Mouse (Mus musculus) hindbrain, embryonic 15.5 days (tissue): ENCODE results near the gene Cerkl. TPM values are rescaled to one million over a fixed set of nuclear protein-coding genes. Genes with fewer than 3 reads are reported as not detected.

Experiments
- ATAC-seq: fragments of 200-750 bp; cut with Nextera tagmentation; 2 replicates; pipeline ENCODE4 v1.8.0; 2017; ENCODE audit warnings: low read depth, moderate number of reproducible peaks, moderate TSS enrichment; ENCODE audit not compliant: low FRiP score
- H3K27ac ChIP-seq: fragments of 300-500 bp; sonication (generic); replicated peaks from 2 replicates; pipeline ENCODE4 v1.5.1; 2015; ENCODE audit warnings: mild to moderate bottlenecking, inconsistent platforms
- H3K27me3 ChIP-seq: fragments of 300-500 bp; sonication (generic); 2 replicates; pipeline ENCODE4 v1.6.1; 2015; ENCODE audit warnings: control low read depth, inconsistent platforms
- H3K36me3 ChIP-seq: fragments of 300-500 bp; sonication (generic); 2 replicates; pipeline ENCODE4 v1.6.1; 2015; ENCODE audit warnings: control low read depth, inconsistent platforms
- H3K4me1 ChIP-seq: fragments of 300-500 bp; sonication (generic); replicated peaks from 2 replicates; pipeline ENCODE4 v1.6.1; 2015; ENCODE audit warnings: control low read depth, inconsistent platforms
- H3K4me2 ChIP-seq: fragments of 300-500 bp; sonication (generic); 2 replicates; pipeline ENCODE4 v1.6.1; 2015; ENCODE audit warnings: moderate library complexity, mild to moderate bottlenecking, inconsistent platforms
- H3K4me3 ChIP-seq: fragments of 300-500 bp; sonication (generic); 2 replicates; pipeline ENCODE4 v1.5.1; 2015; ENCODE audit warnings: mild to moderate bottlenecking, inconsistent platforms
- H3K9ac ChIP-seq: fragments of 300-500 bp; sonication (generic); 2 replicates; pipeline ENCODE4 v1.6.1; 2015; ENCODE audit warnings: inconsistent platforms
- H3K9me3 ChIP-seq: fragments of 300-500 bp; sonication (generic); 2 replicates; pipeline ENCODE4 v1.6.1; 2016; ENCODE audit warnings: control low read depth, inconsistent platforms
- WGBS: fragments of 180-500 bp; shearing (Covaris S2); methylation state at CpG from one replicate; pipeline ENCODE4 v1.1.7; 2015; 5-methylcytosine and 5-hydroxymethylcytosine counted together
- polyA plus RNA-seq: library from polyadenylated mRNA; unstranded; fragments of >200 nt; fragmentation: Nextera tagmentation; extraction: Ambion mirVana; gene quantifications from 2 replicates; pipeline ENCODE4 v1.2.1, GENCODE M21; 2015

Gene Cerkl
- polyA plus RNA-seq, 1 experiment from 2014 or later, result 2.5 TPM

GRCm38 (mm10) chr2:79334661-79335060, 121.9 kb downstream of the Cerkl start:
- no peaks in the 10 kb centered on the region for H3K36me3 ChIP-seq
- no peaks in the 10 kb centered on the region for H3K9me3 ChIP-seq
- no peaks in the 10 kb centered on the region for H3K4me1 ChIP-seq
- no peak overlapping the region for H3K4me2 ChIP-seq
- no peak for ATAC-seq
- no peak overlapping the region for H3K27ac ChIP-seq
- H3K27me3 ChIP-seq, result no peaks in the 10 kb centered on the region
- H3K4me3 ChIP-seq, result no peak overlapping the region
- H3K9ac ChIP-seq, result no peak overlapping the region

- Histone ChIP-seq H3K9ac (no peak overlapping the region), H3K27me3 (no peaks in the 10 kb centered on the region), H3K4me2 (no peak overlapping the region), H3K36me3 (no peaks in the 10 kb centered on the region), H3K27ac (no peak overlapping the region), H3K4me3 (no peak overlapping the region), H3K4me1 (no peaks in the 10 kb centered on the region), H3K9me3 (no peaks in the 10 kb centered on the region)
- 69% methylated on average over 2 of the region's 2 CpGs for WGBS
- no peak for ATAC-seq
Measured at GRCm38 (mm10) chr2:79328079-79328478, 128.5 kb downstream of the Cerkl start.

- Histone ChIP-seq H3K27ac (no peak overlapping the region), H3K4me1 (no peaks in the 10 kb centered on the region), H3K9ac (no peak overlapping the region), H3K9me3 (no peaks in the 10 kb centered on the region), H3K27me3 (no peaks in the 10 kb centered on the region), H3K4me2 (no peak overlapping the region), H3K36me3 (0 out of 2 replicates have a peak, but pooled peaks cover 3% of the 10 kb centered on the region), H3K4me3 (no peak overlapping the region)
- no peak for ATAC-seq
- WGBS, result 84% methylated on average over 9 of the region's 9 CpGs
Measured at GRCm38 (mm10) chr2:79316182-79316880, 140.3 kb downstream of the Cerkl start.

- H3K4me2 ChIP-seq, result no peak overlapping the region
- no peaks in the 10 kb centered on the region for H3K36me3 ChIP-seq
- H3K4me1 ChIP-seq, result no peaks in the 10 kb centered on the region
- WGBS, result 76% methylated on average over 4 of the region's 4 CpGs
- H3K27me3 ChIP-seq, result no peaks in the 10 kb centered on the region
- no peak for ATAC-seq
- no peak overlapping the region for H3K27ac ChIP-seq
- H3K9ac ChIP-seq, result no peak overlapping the region
- H3K4me3 ChIP-seq, result no peak overlapping the region
- H3K9me3 ChIP-seq, result no peaks in the 10 kb centered on the region
Measured at GRCm38 (mm10) chr2:79315108-79315507, 141.5 kb downstream of the Cerkl start.

- Histone ChIP-seq H3K4me2 (no peak overlapping the region), H3K9me3 (no peaks in the 10 kb centered on the region), H3K27me3 (no peaks in the 10 kb centered on the region), H3K36me3 (no peaks in the 10 kb centered on the region), H3K9ac (no peak overlapping the region), H3K4me3 (no peak overlapping the region), H3K27ac (no peak overlapping the region), H3K4me1 (no peaks in the 10 kb centered on the region; the same call in 1 of the 2 replicates)
- ATAC-seq, result no peak
- WGBS, result 65% methylated on average over 4 of the region's 4 CpGs
Measured at GRCm38 (mm10) chr2:79312499-79312898, 144.1 kb downstream of the Cerkl start.

- 73% methylated on average over 13 of the region's 13 CpGs for WGBS
- Histone ChIP-seq H3K4me3 (no peak overlapping the region), H3K9me3 (no peaks in the 10 kb centered on the region), H3K36me3 (no peaks in the 10 kb centered on the region), H3K4me1 (no peaks in the 10 kb centered on the region; the same call in 1 of the 2 replicates), H3K27me3 (no peaks in the 10 kb centered on the region), H3K9ac (no peak overlapping the region), H3K4me2 (peak overlapping the region; percentile 11), H3K27ac (0 out of 2 replicates have a peak overlapping the region, but pooled peaks have one; percentile 8)
- no peak for ATAC-seq
Measured at GRCm38 (mm10) chr2:79309454-79310118, 147.0 kb downstream of the Cerkl start.

GRCm38 (mm10) chr2:79307549-79307948, 149.0 kb downstream of the Cerkl start:
- H3K4me1 ChIP-seq, result no peaks in the 10 kb centered on the region; the same call in 1 of the 2 replicates
- no peak overlapping the region for H3K4me2 ChIP-seq
- no peak overlapping the region for H3K4me3 ChIP-seq
- H3K9ac ChIP-seq, result no peak overlapping the region
- H3K9me3 ChIP-seq, result no peaks in the 10 kb centered on the region
- H3K27ac ChIP-seq, result no peak overlapping the region
- ATAC-seq, result no peak
- no peaks in the 10 kb centered on the region for H3K27me3 ChIP-seq
- 73% methylated on average over 4 of the region's 4 CpGs for WGBS
- H3K36me3 ChIP-seq, result no peaks in the 10 kb centered on the region

- Histone ChIP-seq H3K9ac (no peak overlapping the region), H3K36me3 (no peaks in the 10 kb centered on the region), H3K4me3 (no peak overlapping the region), H3K9me3 (no peaks in the 10 kb centered on the region), H3K27ac (no peak overlapping the region), H3K27me3 (no peaks in the 10 kb centered on the region), H3K4me1 (no peaks in the 10 kb centered on the region), H3K4me2 (no peak overlapping the region)
- ATAC-seq, result no peak
Measured at GRCm38 (mm10) chr2:79302398-79302797, 154.2 kb downstream of the Cerkl start.

- H3K4me2 ChIP-seq, result no peak overlapping the region
- H3K9me3 ChIP-seq, result no peaks in the 10 kb centered on the region
- H3K9ac ChIP-seq, result no peak overlapping the region
- WGBS, result 78% methylated on average over 6 of the region's 6 CpGs
- no peaks in the 10 kb centered on the region for H3K27me3 ChIP-seq
- no peaks in the 10 kb centered on the region for H3K36me3 ChIP-seq
- H3K27ac ChIP-seq, result no peak overlapping the region
- no peaks in the 10 kb centered on the region for H3K4me1 ChIP-seq
- no peak overlapping the region for H3K4me3 ChIP-seq
- ATAC-seq, result no peak
Measured at GRCm38 (mm10) chr2:79292431-79292830, 164.2 kb downstream of the Cerkl start.

GRCm38 (mm10) chr2:79291922-79292321, 164.7 kb downstream of the Cerkl start:
- Histone ChIP-seq H3K27ac (no peak overlapping the region), H3K27me3 (no peaks in the 10 kb centered on the region), H3K4me3 (no peak overlapping the region), H3K4me1 (no peaks in the 10 kb centered on the region), H3K9ac (no peak overlapping the region), H3K36me3 (no peaks in the 10 kb centered on the region), H3K4me2 (no peak overlapping the region), H3K9me3 (no peaks in the 10 kb centered on the region)
- no peak for ATAC-seq
- 76% methylated on average over 8 of the region's 8 CpGs for WGBS

- no peak overlapping the region for H3K9ac ChIP-seq
- whole genome bisulfite sequencing, result 60% methylated on average over 1 of the region's 1 CpGs
- no peaks in the 10 kb centered on the region for H3K4me1 ChIP-seq
Measured at GRCm38 (mm10) chr2:79290149-79290548, 166.4 kb downstream of the Cerkl start.

GRCm38 (mm10) chr2:79284206-79284605, 172.4 kb downstream of the Cerkl start:
- H3K4me3 ChIP-seq, result no peak overlapping the region
- H3K27ac ChIP-seq, result no peak overlapping the region
- no peak for ATAC-seq
- no peak overlapping the region for H3K9ac ChIP-seq
- no peaks in the 10 kb centered on the region for H3K4me1 ChIP-seq
- no peaks in the 10 kb centered on the region for H3K27me3 ChIP-seq
- no peak overlapping the region for H3K4me2 ChIP-seq
- no peaks in the 10 kb centered on the region for H3K9me3 ChIP-seq
- H3K36me3 ChIP-seq, result no peaks in the 10 kb centered on the region
- 75% methylated on average over 4 of the region's 4 CpGs for WGBS

More at GRCm38 (mm10) chr2:79290149-79290548, 166.4 kb downstream of the Cerkl start:
- ATAC-seq, result no peak
- H3K4me3 ChIP-seq, result no peak overlapping the region
- H3K27ac ChIP-seq, result no peak overlapping the region
- H3K4me2 ChIP-seq, result no peak overlapping the region
- no peaks in the 10 kb centered on the region for H3K9me3 ChIP-seq
- H3K36me3 ChIP-seq, result no peaks in the 10 kb centered on the region
- no peaks in the 10 kb centered on the region for H3K27me3 ChIP-seq
